Mouse (Mus musculus): ENCODE measurements around the gene Utp3. TPM values are rescaled to one million over a fixed set of nuclear protein-coding genes. Genes with fewer than 3 reads are reported as not detected.
A peak's percentile ranks its signal among the peaks of the same experiment; 100 is the strongest.
"Not testable (repeated sequence)": the region's sequence is repeated elsewhere in the genome, so short reads cannot be mapped to it uniquely, and the experiment has no call there.

Utp3 gene
- total RNA-seq (2022), result 10 to 100 TPM; 17.8 to 28.6 (median 23.8) TPM

DNA sequence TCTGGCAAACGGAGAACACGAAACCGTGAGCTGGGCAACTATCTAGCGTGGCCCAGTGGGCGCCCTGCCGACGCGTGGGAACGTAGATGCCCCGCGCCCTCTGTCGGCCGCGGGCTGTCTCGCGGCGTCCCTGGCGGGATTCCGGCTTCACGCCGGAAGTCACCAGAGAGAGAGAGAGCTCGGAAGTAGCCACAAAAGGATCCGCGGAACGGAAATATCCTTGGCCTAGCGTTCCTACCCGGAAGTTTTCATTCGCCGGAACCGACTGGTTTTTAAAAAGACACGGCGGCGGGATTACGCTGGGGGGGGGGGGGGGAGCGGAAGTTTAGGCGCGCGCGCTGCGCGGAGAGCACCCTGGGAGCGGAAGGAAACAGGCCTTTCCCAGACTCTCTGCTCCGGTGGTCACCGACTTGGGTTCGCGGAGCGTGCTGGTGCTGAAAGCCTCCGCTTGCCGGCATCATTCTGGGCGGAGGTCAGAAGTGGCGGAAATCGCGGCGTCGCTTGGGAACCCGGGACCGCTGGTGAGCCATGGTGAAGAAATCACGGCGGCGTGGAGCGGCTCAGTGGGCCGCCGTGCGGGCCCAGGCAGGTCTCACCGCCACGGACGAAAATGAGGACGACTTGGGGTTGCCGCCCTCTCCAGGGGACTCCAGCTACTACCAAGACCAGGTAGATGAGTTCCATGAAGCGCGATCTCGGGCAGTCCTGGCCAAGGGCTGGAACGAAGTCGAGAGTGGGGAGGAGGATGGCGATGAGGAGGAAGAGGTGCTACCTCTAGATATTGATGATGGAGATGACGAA lies at the start of gene Utp3:
Gene Utp3 (plus strand): TSS at position 377 of the 801 bp plus-strand sequence.
- DNase-seq (ENCODE audit: low spot score in 2 of 2), result peak; percentile 89 to 90

GRCm38 (mm10) chr5:88508555-88508954 lies 45.7 kb upstream of the Utp3 start:
- DNase-seq (ENCODE audit: low spot score in 2 of 2), result no peak

DNA sequence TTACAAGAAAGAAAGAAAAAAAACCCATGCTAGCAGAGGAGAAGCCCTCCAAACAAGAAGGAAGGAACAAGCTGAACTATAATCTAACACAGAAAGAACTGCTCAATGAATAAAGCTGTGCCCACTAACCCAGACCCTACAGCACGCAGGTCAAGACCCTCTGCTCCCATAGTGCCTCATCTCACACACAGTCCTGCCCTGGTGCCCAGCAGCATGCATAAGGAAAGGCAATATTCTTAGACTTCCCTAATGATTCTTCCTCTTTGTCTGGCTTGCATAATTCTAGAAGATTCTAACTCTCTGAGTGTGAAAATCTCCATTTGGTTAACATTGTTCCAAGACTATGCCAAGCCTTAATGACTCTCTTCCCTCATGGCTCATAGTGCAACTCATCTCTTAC lies 45.3 kb upstream of the Utp3 start:
- no peak for DNase-seq (ENCODE audit: low spot score in 2 of 2)

GRCm38 (mm10) chr5:88519232-88519631 lies 35.0 kb upstream of the Utp3 start:
- no peak for DNase-seq (ENCODE audit: low spot score in 2 of 2)

GRCm38 (mm10) chr5:88527657-88528056 lies 26.6 kb upstream of the Utp3 start, which contains the start of gene Jchain:
Jchain (minus strand) TSS chr5:88527891.
- DNase-seq (ENCODE audit: low spot score in 2 of 2), result no peak

GRCm38 (mm10) chr5:88530908-88531307 lies 23.4 kb upstream of the Utp3 start:
- DNase-seq (ENCODE audit: low spot score in 2 of 2), result no peak

- no peak for DNase-seq (ENCODE audit: low spot score in 2 of 2)
These were observed 19.6 kb upstream of the Utp3 start for GRCm38 (mm10) chr5:88534697-88535096.

DNA sequence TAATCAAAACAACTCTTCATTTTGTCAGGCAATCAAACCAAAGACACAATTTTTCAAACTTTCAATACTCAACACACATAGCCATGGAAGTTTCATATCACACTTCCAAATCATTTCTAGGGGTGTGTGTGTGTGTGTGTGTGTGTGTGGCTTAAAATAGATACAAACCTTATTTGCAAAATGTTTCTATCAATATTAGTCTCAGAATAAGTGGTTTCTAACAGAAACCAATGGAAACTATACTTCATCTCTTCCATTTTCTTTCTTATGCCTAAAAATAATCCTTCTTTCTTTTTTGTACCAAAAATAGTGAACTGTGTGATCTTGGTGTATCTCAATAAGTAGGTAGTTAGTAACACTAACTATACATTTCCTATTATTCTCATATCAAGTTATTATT lies 13.4 kb upstream of the Utp3 start:
- DNase-seq (ENCODE audit: low spot score in 2 of 2), result no peak

DNA sequence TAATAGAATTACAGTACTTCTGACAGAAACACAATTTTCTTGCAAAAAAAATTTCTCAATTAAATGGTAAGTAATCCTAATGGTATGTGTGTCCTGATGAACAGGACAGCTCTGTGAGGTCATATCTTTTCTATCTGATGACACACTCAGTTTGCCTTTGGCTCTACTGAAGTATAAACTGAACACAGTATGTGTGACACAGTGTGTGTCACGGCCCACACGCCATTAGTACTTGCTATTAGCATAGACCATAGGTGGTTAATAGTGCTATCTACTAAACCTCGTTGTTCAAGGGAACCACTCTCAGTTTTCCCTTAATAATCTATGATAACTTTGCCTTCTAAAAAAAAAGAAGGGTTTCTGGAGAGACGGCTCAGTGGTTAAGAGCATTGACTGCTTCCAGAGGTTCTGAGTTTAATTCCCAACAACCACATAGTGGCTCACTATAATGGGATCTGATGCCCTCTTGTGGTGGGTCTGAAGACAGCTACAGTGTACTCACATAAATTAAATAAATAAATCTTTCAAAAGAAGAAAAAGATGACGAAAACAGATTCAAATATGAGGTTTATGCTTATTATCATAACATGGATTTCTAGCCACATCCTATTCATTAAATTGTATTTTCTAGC lies 11.5 kb upstream of the Utp3 start:
- DNase-seq (ENCODE audit: low spot score in 2 of 2), result no peak

- not testable (repeated sequence) for DNase-seq (ENCODE audit: low spot score in 2 of 2)
These were observed 9.9 kb upstream of the Utp3 start for GRCm38 (mm10) chr5:88544411-88544810.

- DNase-seq (ENCODE audit: low spot score in 2 of 2), result no peak
These were observed 8.7 kb upstream of the Utp3 start for GRCm38 (mm10) chr5:88545536-88545935.

- DNase-seq (ENCODE audit: low spot score in 2 of 2), result no peak
These were observed 784 bp upstream of the Utp3 start for GRCm38 (mm10) chr5:88553271-88554085.

- no peak for DNase-seq (ENCODE audit: low spot score in 2 of 2)
These were observed 4.7 kb downstream of the Utp3 start for GRCm38 (mm10) chr5:88558991-88559390.

- DNase-seq (ENCODE audit: low spot score in 2 of 2), result no peak
These were observed 7.0 kb downstream of the Utp3 start for GRCm38 (mm10) chr5:88561080-88561814.

- DNase-seq (ENCODE audit: low spot score in 2 of 2), result no peak
These were observed 8.9 kb downstream of the Utp3 start for GRCm38 (mm10) chr5:88562863-88563780.

- DNase-seq (ENCODE audit: low spot score in 2 of 2), result peak; percentile 80 to 84
These were observed 10.4 kb downstream of the Utp3 start, which contains the start of gene Rufy3 for GRCm38 (mm10) chr5:88564501-88565147. Rufy3 (plus strand) TSS chr5:88565040.

GRCm38 (mm10) chr5:88565148-88566033 lies 11.1 kb downstream of the Utp3 start:
- peak; percentile 54 to 73 for DNase-seq (ENCODE audit: low spot score in 2 of 2)

DNA sequence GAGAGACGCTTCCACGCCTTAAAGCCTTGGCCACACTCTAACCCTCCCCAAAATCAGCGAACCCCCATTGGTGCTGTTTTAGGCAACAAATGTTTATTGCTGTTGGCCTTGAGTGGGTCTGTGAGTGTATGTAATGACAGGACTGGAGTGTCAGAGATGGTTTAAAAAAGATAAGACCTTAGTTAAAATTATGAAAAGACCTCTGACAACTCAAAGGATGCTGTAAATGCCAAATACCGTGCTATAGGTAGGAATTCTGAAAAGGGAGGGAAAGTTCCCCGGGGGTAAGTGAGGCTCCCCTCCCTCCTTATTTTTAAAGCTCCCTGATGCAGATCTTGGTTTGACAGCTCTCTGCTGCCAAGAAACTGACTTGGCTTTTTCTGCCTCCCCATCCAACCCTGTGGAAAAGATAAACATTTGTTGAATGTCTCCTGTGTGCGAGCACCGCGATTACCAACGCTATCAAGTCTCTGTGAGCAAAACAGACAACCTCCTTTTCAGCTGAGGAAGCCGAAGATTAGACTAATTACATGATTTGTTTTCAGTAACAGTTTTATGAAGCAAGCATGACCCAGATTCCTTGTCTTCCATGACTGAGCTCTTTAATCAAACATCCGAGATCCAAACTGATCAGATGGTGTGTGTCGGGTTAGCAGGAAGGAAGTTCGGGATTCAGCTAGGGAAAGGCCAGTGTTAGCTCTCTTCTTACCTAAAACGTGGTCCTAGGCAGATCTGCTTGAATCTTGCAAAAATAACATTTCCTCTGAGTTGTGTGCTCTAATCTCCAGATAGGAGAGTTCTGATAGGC lies 12.0 kb downstream of the Utp3 start:
- no peak for DNase-seq (ENCODE audit: low spot score in 2 of 2)

All from gastrocnemius, adult 8-10 months (tissue).